Mouse (Mus musculus): Measurements from ENCODE around the gene Cap2.

The Cap2 gene

GRCm38 (mm10) chr13:46501800-46502389 lies at the start of gene Cap2:
TSS of gene Cap2 (plus strand) at chr13:46501848.
- no peak for DNase-seq

GRCm38 (mm10) chr13:46459546-46459945 lies 42.1 kb upstream of the Cap2 start:
- no peak for DNase-seq

- DNase-seq = no peak
These were observed 39.4 kb upstream of the Cap2 start for GRCm38 (mm10) chr13:46462280-46462679.

GRCm38 (mm10) chr13:46463764-46464163 lies 37.9 kb upstream of the Cap2 start:
- no peak for DNase-seq

- no peak for DNase-seq
These were observed 33.4 kb upstream of the Cap2 start for GRCm38 (mm10) chr13:46468251-46468650.

GRCm38 (mm10) chr13:46469536-46469935 lies 32.1 kb upstream of the Cap2 start:
- no peak for DNase-seq

- DNase-seq = no peak
These were observed 20.4 kb upstream of the Cap2 start for GRCm38 (mm10) chr13:46481271-46481670.

- no peak for DNase-seq
These were observed 16.0 kb upstream of the Cap2 start for GRCm38 (mm10) chr13:46485605-46486004.

- DNase-seq = no peak
These were observed 13.5 kb upstream of the Cap2 start for GRCm38 (mm10) chr13:46488166-46488565.

GRCm38 (mm10) chr13:46490644-46491043 lies 11.0 kb upstream of the Cap2 start:
- no peak for DNase-seq

- no peak for DNase-seq
These were observed 793 bp downstream of the Cap2 start for GRCm38 (mm10) chr13:46502390-46502891.

- DNase-seq = no peak
These were observed 6.3 kb downstream of the Cap2 start for GRCm38 (mm10) chr13:46507944-46508343.

- no peak for DNase-seq
These were observed 7.2 kb downstream of the Cap2 start for GRCm38 (mm10) chr13:46508823-46509222.

GRCm38 (mm10) chr13:46510460-46510859 lies 8.8 kb downstream of the Cap2 start:
- DNase-seq = no peak

- no peak for DNase-seq
These were observed 12.8 kb downstream of the Cap2 start for GRCm38 (mm10) chr13:46514484-46514883.

GRCm38 (mm10) chr13:46515120-46515523 lies 13.5 kb downstream of the Cap2 start:
- DNase-seq = no peak

- DNase-seq = no peak
These were observed 13.9 kb downstream of the Cap2 start for GRCm38 (mm10) chr13:46515524-46515923.

- no peak for DNase-seq
These were observed 14.5 kb downstream of the Cap2 start for GRCm38 (mm10) chr13:46516183-46516582.

GRCm38 (mm10) chr13:46517211-46517685 lies 15.6 kb downstream of the Cap2 start:
- no peak for DNase-seq

GRCm38 (mm10) chr13:46521482-46521881 lies 19.8 kb downstream of the Cap2 start:
- DNase-seq = no peak

- no peak for DNase-seq
These were observed 21.1 kb downstream of the Cap2 start for GRCm38 (mm10) chr13:46522798-46523197.

GRCm38 (mm10) chr13:46523235-46523634 lies 21.6 kb downstream of the Cap2 start:
- DNase-seq = no peak

- DNase-seq = no peak
These were observed 22.1 kb downstream of the Cap2 start for GRCm38 (mm10) chr13:46523712-46524111.

GRCm38 (mm10) chr13:46525295-46526255 lies 23.9 kb downstream of the Cap2 start:
- DNase-seq = no peak
